Mouse (Mus musculus): ENCODE measurements around the gene Gprc5b.

DNA sequence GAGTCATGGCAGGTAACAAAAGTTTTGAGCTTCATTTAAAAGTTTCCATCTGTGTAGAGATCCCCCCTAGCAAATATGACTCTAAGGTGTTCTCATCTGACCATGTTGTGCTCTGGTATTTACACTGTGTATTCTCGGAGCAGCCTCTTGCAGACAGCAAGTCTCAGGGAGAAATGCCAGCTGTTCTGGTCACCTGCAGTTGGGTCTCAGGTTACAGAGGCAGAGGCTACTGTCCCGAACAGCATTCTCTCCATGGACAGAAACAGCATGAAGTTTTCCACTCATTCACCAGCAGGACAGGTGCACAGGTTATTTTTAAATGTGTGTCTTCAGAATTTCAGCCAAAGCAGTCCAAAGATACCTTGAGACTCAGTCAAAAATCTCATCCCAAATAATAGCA lies 50.1 kb downstream of the Gprc5b start:
- TF ChIP-seq CTCF (IDR thresholded peaks at IDR 0.05; ENCODE audit: extremely low read depth, insufficient read depth, insufficient read length, insufficient replicate concordance) (no peak), POLR2A (IDR thresholded peaks at IDR 0.05; ENCODE audit: low read depth, low read length) (no peak)

Data from spleen, adult 2 months (tissue).